Mouse (Mus musculus): ENCODE data around the gene Ear1. TPM values are rescaled to one million over a fixed set of nuclear protein-coding genes. Genes with fewer than 3 reads are reported as not detected.
"Not testable (repeated sequence)": the region's sequence is repeated elsewhere in the genome, so short reads cannot be mapped to it uniquely, and the experiment has no call there.

The Ear1 gene
- polyA plus RNA-seq, 3 experiments from 2014 or later, result not detected

GRCm38 (mm10) chr14:43796069-43796904 is 79.0 kb downstream of the Ear1 start:
- no peak for ATAC-seq

- not testable (repeated sequence) for ATAC-seq
Observed at GRCm38 (mm10) chr14:43793811-43794210, 81.5 kb downstream of the Ear1 start.

GRCm38 (mm10) chr14:43784645-43785044 is 90.7 kb downstream of the Ear1 start, which contains the start of gene Gm8180:
Gene Gm8180 (minus strand): TSS chr14:43784745.
- ATAC-seq, result not testable (repeated sequence)

Other genes starting within 250 kb of the Ear1 start
- gene Gm8165, start 198.3 kb downstream of the Ear1 start, polyA plus RNA-seq (2017; shearing (Covaris generic)), result not detected
- 1 to 10 TPM in 2 of 3 experiments, not detected in 1; 2.0 to 2.1 TPM for gene Gm7324, start 177.7 kb downstream of the Ear1 start, polyA plus RNA-seq (2017; shearing (Covaris generic))
- not detected for gene Gm16506, start 148.0 kb downstream of the Ear1 start, polyA plus RNA-seq (2017; shearing (Covaris generic))
- gene Gm6526, start 127.7 kb downstream of the Ear1 start, polyA plus RNA-seq (2017; shearing (Covaris generic)), result not detected
- gene Gm8180, start 90.8 kb downstream of the Ear1 start, polyA plus RNA-seq (2017; shearing (Covaris generic)), result not detected
- not detected for gene Ear10, start 48.0 kb upstream of the Ear1 start, polyA plus RNA-seq (2017; shearing (Covaris generic))
- gene Gm8113, start 49.9 kb upstream of the Ear1 start, polyA plus RNA-seq (2017; shearing (Covaris generic)), result not detected
- not detected for gene Ang5, start 81.6 kb upstream of the Ear1 start, polyA plus RNA-seq (2017; shearing (Covaris generic))
- not detected for gene Ang6, start 126.8 kb upstream of the Ear1 start, polyA plus RNA-seq (2017; shearing (Covaris generic))
- gene Ear2, start 227.1 kb upstream of the Ear1 start, polyA plus RNA-seq (2017; shearing (Covaris generic)), result under 1 TPM in 1 of 3 experiments, not detected in 2; 0.85 TPM
- not detected for gene Gm3327, start 248.3 kb upstream of the Ear1 start, polyA plus RNA-seq (2017; shearing (Covaris generic))